Mouse (Mus musculus) stomach, postnatal 0 days (tissue): ENCODE results near the gene Trip4. TPM values are rescaled to one million over a fixed set of nuclear protein-coding genes. Genes with fewer than 3 reads are reported as not detected.

Experiments
- ATAC-seq: fragments of 200-750 bp; cut with Nextera tagmentation; 2 replicates; pipeline ENCODE4 v1.8.0; 2017; ENCODE audit not compliant: low FRiP score, low TSS enrichment
- DNase-seq: peaks from one replicate; pipeline ENCODE4 v3.0.0-alpha.2; 2016; ENCODE audit warnings: low spot score
- H3K27ac ChIP-seq: fragments of 300-500 bp; sonication (generic); replicated peaks from 2 replicates; pipeline ENCODE4 v1.5.1; 2014; ENCODE audit warnings: mild to moderate bottlenecking, control low read depth
- H3K27me3 ChIP-seq: fragments of 300-500 bp; sonication (generic); 2 replicates; pipeline ENCODE4 v1.6.1; 2014; ENCODE audit warnings: low read length; ENCODE audit not compliant: control insufficient read depth, insufficient read depth
- H3K36me3 ChIP-seq: fragments of 300-500 bp; sonication (generic); 2 replicates; pipeline ENCODE4 v1.6.1; 2014; ENCODE audit warnings: low read length, mixed read lengths; ENCODE audit not compliant: control insufficient read depth, insufficient read depth
- H3K4me1 ChIP-seq: fragments of 300-500 bp; sonication (generic); replicated peaks from 2 replicates; pipeline ENCODE4 v1.6.1; 2014; ENCODE audit warnings: antibody characterized with exemption; ENCODE audit not compliant: control insufficient read depth, insufficient read depth
- H3K4me2 ChIP-seq: fragments of 300-500 bp; sonication (generic); replicated peaks from 2 replicates; pipeline ENCODE4 v1.6.1; 2014; ENCODE audit warnings: low read depth, mild to moderate bottlenecking, control low read depth, moderate library complexity
- H3K4me3 ChIP-seq: fragments of 300-500 bp; sonication (generic); 2 replicates; pipeline ENCODE4 v1.5.1; 2014; ENCODE audit warnings: low read depth, low read length, control low read depth
- H3K9ac ChIP-seq: fragments of 300-500 bp; sonication (generic); 2 replicates; pipeline ENCODE4 v1.6.1; 2014; ENCODE audit warnings: mild to moderate bottlenecking, low read length, control low read depth, mixed read lengths
- H3K9me3 ChIP-seq: fragments of 300-500 bp; sonication (generic); 2 replicates; pipeline ENCODE4 v1.6.1; 2016; ENCODE audit warnings: low read length; ENCODE audit not compliant: control insufficient read depth
- CTCF ChIP-seq: IDR thresholded peaks from 2 replicates; pipeline ENCODE4 v1.5.1; 2016; ENCODE audit warnings: antibody characterized with exemption, low read depth, mild to moderate bottlenecking, moderate library complexity
- EP300 ChIP-seq: optimal IDR thresholded peaks from 2 replicates; pipeline ENCODE3; 2016; ENCODE audit warnings: antibody characterized with exemption
- WGBS: fragments of 180-500 bp; shearing (Covaris S2); extraction: QIAGEN DNeasy Blood & Tissue Kit; methylation state at CpG from one replicate; pipeline ENCODE4 v1.1.7; 2014; 5-methylcytosine and 5-hydroxymethylcytosine counted together
- polyA plus RNA-seq: library from polyadenylated mRNA; unstranded; fragments of >200 nt; fragmentation: Nextera tagmentation; extraction: Ambion mirVana; gene quantifications from 2 replicates; pipeline ENCODE4 v1.2.1, GENCODE M21; 2015

Gene Trip4
- polyA plus RNA-seq, 1 experiment from 2014 or later: 16.8 TPM

DNA sequence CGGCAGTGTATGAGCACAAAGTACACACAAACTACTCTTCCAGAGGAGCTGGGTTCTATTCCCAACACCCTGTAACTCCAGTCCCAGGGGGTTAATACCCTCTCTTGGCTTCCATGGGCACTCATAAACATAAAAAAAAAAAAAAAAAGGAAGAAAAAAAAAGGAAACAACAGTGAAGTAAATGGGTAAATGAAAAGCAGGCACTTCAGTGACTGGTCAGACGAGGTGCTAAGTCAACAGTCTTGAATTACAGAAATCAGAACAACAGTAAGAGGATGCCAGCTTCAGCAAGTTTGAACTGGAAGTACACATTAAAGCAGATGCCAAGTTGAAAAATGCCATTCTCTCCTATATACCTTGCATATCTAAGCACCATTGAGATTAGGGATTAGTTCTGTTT lies 88.3 kb downstream of the Trip4 start:
- no peak overlapping the region for H3K4me2 ChIP-seq
- H3K4me1 ChIP-seq: peaks cover 3% of the 10 kb centered on the region; the same call in 1 of the 2 replicates
- no peaks in the 10 kb centered on the region for H3K36me3 ChIP-seq
- ATAC-seq: no peak
- H3K27ac ChIP-seq: peak overlapping the region; percentile 5; the same call in 1 of the 2 replicates
- TF ChIP-seq CTCF (no peak), EP300 (no peak)
- no peaks in the 10 kb centered on the region for H3K27me3 ChIP-seq
- no peak overlapping the region for H3K4me3 ChIP-seq
- 52% methylated on average over 2 of the region's 2 CpGs for WGBS
- H3K9me3 ChIP-seq: no peaks in the 10 kb centered on the region
- no peak overlapping the region for H3K9ac ChIP-seq
- DNase-seq: no peak

DNA sequence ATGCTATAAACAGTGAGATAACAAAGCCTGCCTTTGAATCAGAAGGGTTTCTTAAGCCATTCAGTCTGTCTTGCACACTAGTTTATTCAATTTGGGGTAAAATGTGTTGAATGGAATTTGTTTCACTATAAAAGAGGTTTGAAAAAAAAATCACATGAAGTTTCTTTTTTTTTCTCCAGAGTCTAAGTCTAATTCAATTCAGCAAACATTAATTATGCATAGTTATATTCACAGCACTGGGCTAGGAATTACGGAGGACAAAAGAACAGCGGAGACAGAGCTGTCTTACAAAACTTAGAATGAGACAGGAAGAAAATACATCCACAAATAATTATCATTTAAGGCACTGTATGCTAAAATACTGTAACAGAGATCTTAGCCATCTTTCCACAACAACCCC lies 90.2 kb downstream of the Trip4 start:
- Histone ChIP-seq H3K4me3 (no peak overlapping the region), H3K9me3 (no peaks in the 10 kb centered on the region), H3K4me2 (no peak overlapping the region), H3K27ac (no peak overlapping the region), H3K27me3 (no peaks in the 10 kb centered on the region), H3K4me1 (no peaks in the 10 kb centered on the region), H3K9ac (no peak overlapping the region), H3K36me3 (no peaks in the 10 kb centered on the region)
- DNase-seq (no peak), ATAC-seq (no peak)
- WGBS: 65% methylated on average over 2 of the region's 2 CpGs
- TF ChIP-seq CTCF: no peak
- TF ChIP-seq EP300: no peak

- Histone ChIP-seq H3K36me3 (no peaks in the 10 kb centered on the region), H3K4me1 (no peaks in the 10 kb centered on the region), H3K4me2 (no peak overlapping the region), H3K9me3 (no peaks in the 10 kb centered on the region), H3K9ac (no peak overlapping the region), H3K27ac (peak overlapping the region; percentile 36), H3K27me3 (no peaks in the 10 kb centered on the region), H3K4me3 (no peak overlapping the region)
- ATAC-seq: no peak
- no peak for DNase-seq
- TF ChIP-seq CTCF (no peak), EP300 (no peak)
- whole genome bisulfite sequencing: 31% methylated on average over 2 of the region's 2 CpGs
Measured at GRCm38 (mm10) chr9:65812841-65813240, 95.8 kb downstream of the Trip4 start.

DNA sequence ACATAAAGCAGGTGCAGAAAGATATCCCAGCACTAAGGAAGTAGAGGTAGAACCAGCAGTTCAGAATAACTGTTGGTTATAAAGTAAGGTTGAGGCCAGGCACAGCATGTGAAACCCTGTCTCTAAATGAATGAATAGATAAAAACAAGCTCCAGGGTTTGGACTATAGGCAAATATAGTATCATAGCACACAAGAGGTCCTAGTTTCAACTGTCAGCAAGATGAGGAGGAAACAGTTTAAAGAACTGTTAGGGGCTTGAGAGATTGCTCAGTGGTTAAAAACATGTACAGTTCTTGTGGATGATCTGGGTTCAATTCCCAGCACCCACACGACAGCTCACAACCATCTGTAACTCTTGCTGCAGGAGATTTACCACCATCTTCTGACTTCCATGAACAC lies 96.8 kb downstream of the Trip4 start:
- no peak for ATAC-seq
- TF ChIP-seq EP300 (no peak), CTCF (no peak)
- H3K36me3 ChIP-seq: no peaks in the 10 kb centered on the region
- H3K27me3 ChIP-seq: no peaks in the 10 kb centered on the region
- DNase-seq: no peak
- no peaks in the 10 kb centered on the region for H3K9me3 ChIP-seq
- H3K4me3 ChIP-seq: no peak overlapping the region
- WGBS: 85% methylated on average over 1 of the region's 1 CpGs
- no peak overlapping the region for H3K4me2 ChIP-seq
- no peak overlapping the region for H3K9ac ChIP-seq
- H3K4me1 ChIP-seq: no peaks in the 10 kb centered on the region
- no peak overlapping the region for H3K27ac ChIP-seq

- ATAC-seq (no peak), DNase-seq (no peak)
- WGBS: 81% methylated on average over 1 of the region's 1 CpGs
- no peak overlapping the region for H3K4me2 ChIP-seq
- H3K4me1 ChIP-seq: no peaks in the 10 kb centered on the region
- H3K27ac ChIP-seq: no peak overlapping the region
- no peaks in the 10 kb centered on the region for H3K9me3 ChIP-seq
- TF ChIP-seq EP300 (no peak), CTCF (no peak)
- H3K36me3 ChIP-seq: no peaks in the 10 kb centered on the region
- no peak overlapping the region for H3K4me3 ChIP-seq
- no peak overlapping the region for H3K9ac ChIP-seq
- H3K27me3 ChIP-seq: no peaks in the 10 kb centered on the region
Measured at GRCm38 (mm10) chr9:65807818-65808217, 100.8 kb downstream of the Trip4 start.

- Histone ChIP-seq H3K4me1 (no peaks in the 10 kb centered on the region), H3K9ac (no peak overlapping the region), H3K27ac (no peak overlapping the region), H3K27me3 (no peaks in the 10 kb centered on the region), H3K9me3 (no peaks in the 10 kb centered on the region), H3K4me2 (no peak overlapping the region), H3K4me3 (no peak overlapping the region), H3K36me3 (no peaks in the 10 kb centered on the region)
- no peak for DNase-seq
- ATAC-seq: no peak
- WGBS: 47% methylated on average over 5 of the region's 5 CpGs
- TF ChIP-seq EP300 (no peak), CTCF (no peak)
Measured at GRCm38 (mm10) chr9:65807251-65807650, 101.3 kb downstream of the Trip4 start.
